Mouse (Mus musculus) midbrain, embryonic 14.5 days (tissue): ENCODE results near the gene Vill. TPM values are rescaled to one million over a fixed set of nuclear protein-coding genes. Genes with fewer than 3 reads are reported as not detected.

Experiments
- ATAC-seq: fragments of 200-750 bp; cut with Nextera tagmentation; 2 replicates; pipeline ENCODE4 v1.8.0; 2017; ENCODE audit warnings: moderate number of reproducible peaks, moderate library complexity; ENCODE audit not compliant: low FRiP score, low TSS enrichment
- DNase-seq: peaks from one replicate; pipeline ENCODE4 v3.0.0-alpha.2; 2015
- H3K27ac ChIP-seq: fragments of 300-500 bp; sonication (generic); replicated peaks from 2 replicates; pipeline ENCODE4 v1.5.1; 2014; ENCODE audit warnings: mild to moderate bottlenecking, low read depth, low read length, moderate library complexity
- H3K27me3 ChIP-seq: fragments of 300-500 bp; sonication (generic); 2 replicates; pipeline ENCODE4 v1.6.1; 2014; ENCODE audit warnings: low read length, control low read depth, mixed read lengths; ENCODE audit not compliant: control insufficient read depth, insufficient read depth
- H3K36me3 ChIP-seq: fragments of 300-500 bp; sonication (generic); 2 replicates; pipeline ENCODE4 v1.6.1; 2014; ENCODE audit warnings: low read length, control low read depth; ENCODE audit not compliant: control insufficient read depth, insufficient read depth
- H3K4me1 ChIP-seq: fragments of 300-500 bp; sonication (generic); 2 replicates; pipeline ENCODE4 v1.6.1; 2014; ENCODE audit warnings: mild to moderate bottlenecking, antibody characterized with exemption, low read length, control low read depth; ENCODE audit not compliant: control insufficient read depth, insufficient read depth
- H3K4me2 ChIP-seq: fragments of 300-500 bp; sonication (generic); 2 replicates; pipeline ENCODE4 v1.6.1; 2014; ENCODE audit warnings: mild to moderate bottlenecking, low read length, moderate library complexity
- H3K4me3 ChIP-seq: fragments of 300-500 bp; sonication (generic); replicated peaks from 2 replicates; pipeline ENCODE4 v1.5.1; 2014; ENCODE audit warnings: low read depth, low read length
- H3K9ac ChIP-seq: fragments of 300-500 bp; sonication (generic); replicated peaks from 2 replicates; pipeline ENCODE4 v1.6.1; 2014; ENCODE audit warnings: mild to moderate bottlenecking, low read length, moderate library complexity
- H3K9me3 ChIP-seq: fragments of 300-500 bp; sonication (generic); 2 replicates; pipeline ENCODE4 v1.6.1; 2016; ENCODE audit warnings: low read length, control low read depth, mixed read lengths; ENCODE audit not compliant: control insufficient read depth
- WGBS: fragments of 180-500 bp; shearing (Covaris S2); extraction: QIAGEN DNeasy Blood & Tissue Kit; methylation state at CpG from one replicate; pipeline ENCODE4 v1.1.7; 2014; 5-methylcytosine and 5-hydroxymethylcytosine counted together
- polyA plus RNA-seq: library from polyadenylated mRNA; unstranded; fragments of >200 nt; fragmentation: Nextera tagmentation; extraction: Ambion mirVana; gene quantifications from 2 replicates; pipeline ENCODE4 v1.2.1, GENCODE M21; 2014

Gene Vill
- polyA plus RNA-seq, 1 experiment from 2014 or later: 2.6 TPM

- no peak overlapping the region for H3K27ac ChIP-seq
- no peak overlapping the region for H3K9ac ChIP-seq
- no peaks in the 10 kb centered on the region; the same call in 1 of the 2 replicates for H3K4me1 ChIP-seq
- no peak overlapping the region for H3K4me3 ChIP-seq
- no peaks in the 10 kb centered on the region for H3K9me3 ChIP-seq
- ATAC-seq (no peak), DNase-seq (no peak)
- no peak overlapping the region for H3K4me2 ChIP-seq
- no peaks in the 10 kb centered on the region for H3K36me3 ChIP-seq
- no peaks in the 10 kb centered on the region for H3K27me3 ChIP-seq
- WGBS: 80% methylated on average over 11 of the region's 11 CpGs
These were observed 4.2 kb upstream of the Vill start for GRCm38 (mm10) chr9:119048182-119048903.

DNA sequence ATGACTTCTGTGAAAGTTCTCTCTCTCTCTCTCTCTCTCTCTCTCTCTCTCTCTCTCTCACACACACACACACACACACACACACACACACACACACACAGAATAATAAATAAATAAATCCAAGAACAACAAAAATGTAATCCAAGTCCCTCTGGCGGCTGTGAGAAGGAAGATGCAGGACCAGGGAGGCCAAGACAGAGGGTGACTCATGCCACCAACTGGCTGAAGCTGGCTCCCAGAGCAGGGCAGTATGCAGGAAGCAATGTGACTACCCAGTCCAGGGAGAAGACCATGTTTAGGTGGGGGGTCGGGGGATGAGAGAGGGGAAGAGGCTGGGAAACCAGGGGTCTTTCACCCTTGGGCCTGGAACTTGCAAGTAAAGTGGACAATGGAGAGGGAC lies 1.4 kb upstream of the Vill start:
- H3K9me3 ChIP-seq: no peaks in the 10 kb centered on the region
- no peaks in the 10 kb centered on the region; the same call in 1 of the 2 replicates for H3K27me3 ChIP-seq
- DNase-seq (no peak), ATAC-seq (no peak)
- H3K4me2 ChIP-seq: no peak overlapping the region
- no peak overlapping the region for H3K4me3 ChIP-seq
- no peaks in the 10 kb centered on the region for H3K36me3 ChIP-seq
- H3K4me1 ChIP-seq: no peaks in the 10 kb centered on the region; the same call in 1 of the 2 replicates
- H3K27ac ChIP-seq: no peak overlapping the region
- 79% methylated on average over 2 of the region's 2 CpGs for WGBS
- no peak overlapping the region for H3K9ac ChIP-seq

DNA sequence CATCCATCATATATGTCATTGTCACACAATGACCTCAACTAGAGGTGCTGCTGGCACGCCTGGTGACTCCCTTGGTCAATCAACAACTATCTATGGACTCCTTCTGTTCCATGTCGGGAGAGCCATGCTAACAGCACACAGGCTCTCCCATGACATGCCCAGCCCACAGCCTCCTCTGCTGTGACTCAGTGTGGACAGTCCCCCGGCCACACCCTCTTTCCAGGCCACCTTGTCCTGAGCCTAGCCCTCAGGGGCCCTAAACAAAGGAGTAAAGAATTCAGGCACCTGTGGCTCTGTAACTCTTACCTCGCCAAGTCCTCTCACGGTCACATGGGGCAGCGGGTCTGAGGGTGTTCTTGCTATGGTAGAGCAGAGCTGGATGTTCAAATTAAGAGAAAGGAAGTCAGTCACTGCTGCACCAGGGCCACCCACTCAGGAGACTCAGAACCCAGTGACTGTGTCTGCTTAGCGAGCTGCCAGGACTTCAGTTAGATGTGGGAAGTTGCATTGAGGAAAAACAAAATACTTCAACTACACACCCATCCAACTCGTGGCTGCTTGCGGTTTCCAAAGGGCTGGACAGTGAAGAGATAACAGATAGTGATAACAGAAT lies 1.5 kb downstream of the Vill start:
- H3K27ac ChIP-seq: no peak overlapping the region
- no peaks in the 10 kb centered on the region for H3K9me3 ChIP-seq
- ATAC-seq (no peak), DNase-seq (no peak)
- no peaks in the 10 kb centered on the region for H3K36me3 ChIP-seq
- no peak overlapping the region for H3K9ac ChIP-seq
- WGBS: 83% methylated on average over 9 of the region's 9 CpGs
- H3K4me2 ChIP-seq: no peak overlapping the region
- H3K4me1 ChIP-seq: no peaks in the 10 kb centered on the region; the same call in 1 of the 2 replicates
- no peak overlapping the region for H3K4me3 ChIP-seq
- H3K27me3 ChIP-seq: no peaks in the 10 kb centered on the region; the same call in 1 of the 2 replicates

- no peak for DNase-seq
- Histone ChIP-seq H3K4me3 (no peak overlapping the region), H3K4me2 (no peak overlapping the region), H3K27me3 (no peaks in the 10 kb centered on the region; the same call in 1 of the 2 replicates), H3K4me1 (no peaks in the 10 kb centered on the region; the same call in 1 of the 2 replicates), H3K9me3 (no peaks in the 10 kb centered on the region), H3K36me3 (no peaks in the 10 kb centered on the region), H3K27ac (no peak overlapping the region), H3K9ac (no peak overlapping the region)
- ATAC-seq: no peak
- 90% methylated on average over 4 of the region's 4 CpGs for WGBS
These were observed 2.8 kb downstream of the Vill start for GRCm38 (mm10) chr9:119055336-119055735.

DNA sequence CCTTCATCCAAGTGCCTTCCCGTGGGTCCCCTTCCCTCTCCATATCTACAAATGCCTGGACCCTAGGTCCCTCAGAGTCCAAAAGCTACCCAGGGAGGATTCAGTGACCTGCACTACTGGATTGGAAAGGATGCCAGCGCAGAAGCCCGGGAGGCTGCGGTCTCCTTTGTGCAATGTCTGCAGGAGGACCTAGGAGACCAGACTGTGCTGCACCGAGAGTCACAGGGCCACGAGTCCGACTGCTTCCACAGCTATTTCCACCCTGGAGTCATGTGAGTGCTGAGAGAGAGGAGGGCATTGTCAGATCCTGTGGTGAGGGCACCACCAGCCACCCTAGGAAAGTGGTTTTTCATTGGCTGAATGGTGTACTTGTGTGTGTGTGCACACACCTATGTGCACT lies 5.7 kb downstream of the Vill start:
- H3K9me3 ChIP-seq: no peaks in the 10 kb centered on the region
- ATAC-seq (no peak), DNase-seq (no peak)
- no peak overlapping the region for H3K9ac ChIP-seq
- no peaks in the 10 kb centered on the region; the same call in 1 of the 2 replicates for H3K27me3 ChIP-seq
- H3K36me3 ChIP-seq: no peaks in the 10 kb centered on the region
- H3K4me3 ChIP-seq: no peak overlapping the region
- no peak overlapping the region for H3K4me2 ChIP-seq
- no peaks in the 10 kb centered on the region for H3K4me1 ChIP-seq
- 87% methylated on average over 7 of the region's 7 CpGs for WGBS
- H3K27ac ChIP-seq: no peak overlapping the region

- 93% methylated on average over 10 of the region's 10 CpGs for WGBS
- no peak overlapping the region for H3K4me2 ChIP-seq
- H3K27ac ChIP-seq: no peak overlapping the region
These were observed 8.1 kb downstream of the Vill start for GRCm38 (mm10) chr9:119060701-119061100.

DNA sequence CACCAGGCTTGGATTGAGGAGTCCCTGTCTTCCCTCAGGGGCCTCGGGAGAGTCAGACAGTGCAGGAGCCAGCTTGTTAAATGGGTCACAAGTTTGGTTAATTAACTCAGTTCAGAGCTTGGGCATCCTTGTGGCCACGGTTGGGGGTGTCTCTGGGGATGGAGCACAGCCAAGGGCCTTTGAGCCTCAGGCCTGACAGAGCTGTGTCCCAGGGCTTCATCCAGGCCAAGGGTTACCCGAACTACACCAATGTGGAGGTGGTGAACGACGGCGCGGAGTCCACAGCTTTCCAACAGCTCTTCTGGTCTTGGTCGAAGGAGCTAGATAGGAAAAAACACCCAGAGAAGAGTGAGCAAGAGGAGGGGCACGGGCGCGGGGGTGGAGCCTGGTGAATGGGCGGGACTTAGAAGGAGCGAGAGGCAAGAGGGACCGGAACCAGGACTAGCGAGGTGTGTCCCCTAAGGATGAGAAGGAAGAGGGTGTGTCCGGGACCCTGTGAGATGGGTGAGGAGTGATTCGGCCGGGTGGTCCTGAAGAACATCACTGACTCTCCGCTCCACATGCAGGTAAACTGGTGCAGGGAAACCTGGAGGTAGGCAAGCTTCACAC lies 10.6 kb downstream of the Vill start:
- DNase-seq (no peak), ATAC-seq (no peak)
- 32% methylated on average over 19 of the region's 19 CpGs for WGBS
- Histone ChIP-seq H3K4me3 (no peak overlapping the region), H3K4me1 (no peaks in the 10 kb centered on the region), H3K9ac (no peak overlapping the region), H3K27me3 (no peaks in the 10 kb centered on the region), H3K27ac (no peak overlapping the region), H3K4me2 (no peak overlapping the region), H3K36me3 (no peaks in the 10 kb centered on the region), H3K9me3 (no peaks in the 10 kb centered on the region)

More at GRCm38 (mm10) chr9:119060701-119061100, 8.1 kb downstream of the Vill start:
- ATAC-seq (no peak), DNase-seq (no peak)
- no peak overlapping the region for H3K9ac ChIP-seq
- H3K27me3 ChIP-seq: no peaks in the 10 kb centered on the region
- no peaks in the 10 kb centered on the region for H3K4me1 ChIP-seq
- no peaks in the 10 kb centered on the region for H3K36me3 ChIP-seq
- H3K4me3 ChIP-seq: no peak overlapping the region
- no peaks in the 10 kb centered on the region for H3K9me3 ChIP-seq

- no peak overlapping the region for H3K4me3 ChIP-seq
- H3K27ac ChIP-seq: no peak overlapping the region
- WGBS: 75% methylated on average over 4 of the region's 4 CpGs
- H3K9ac ChIP-seq: no peak overlapping the region
- no peak overlapping the region for H3K4me2 ChIP-seq
- ATAC-seq (no peak), DNase-seq (no peak)
- H3K9me3 ChIP-seq: no peaks in the 10 kb centered on the region
- no peaks in the 10 kb centered on the region for H3K4me1 ChIP-seq
- no peaks in the 10 kb centered on the region for H3K36me3 ChIP-seq
- H3K27me3 ChIP-seq: no peaks in the 10 kb centered on the region
These were observed 11.7 kb downstream of the Vill start for GRCm38 (mm10) chr9:119064296-119064695.
